Mouse (Mus musculus): ENCODE measurements around the gene Lrpprc.

GRCm38 (mm10) chr17:84837780-84838179 is 47.2 kb upstream of the Lrpprc start:
- peak; percentile 80; the same call in 1 of the 2 replicates for TF ChIP-seq CTCF (IDR thresholded peaks at IDR 0.05; ENCODE audit: extremely low read depth, insufficient read length, insufficient replicate concordance, low read depth, low read length)
- no peak for TF ChIP-seq POLR2A (IDR thresholded peaks at IDR 0.05; ENCODE audit: low read depth, low read length)

All from small intestine, adult 2 months (tissue).